Mouse (Mus musculus): ENCODE data around the gene Zcchc18. TPM values are rescaled to one million over a fixed set of nuclear protein-coding genes. Genes with fewer than 3 reads are reported as not detected.
"Not testable (repeated sequence)": the region's sequence is repeated elsewhere in the genome, so short reads cannot be mapped to it uniquely, and the experiment has no call there.

The Zcchc18 gene
- total RNA-seq (2015) = 0.29 and 0.46 TPM in 2 replicates
- total RNA-seq (2017) = not detected in 2 replicates

DNA sequence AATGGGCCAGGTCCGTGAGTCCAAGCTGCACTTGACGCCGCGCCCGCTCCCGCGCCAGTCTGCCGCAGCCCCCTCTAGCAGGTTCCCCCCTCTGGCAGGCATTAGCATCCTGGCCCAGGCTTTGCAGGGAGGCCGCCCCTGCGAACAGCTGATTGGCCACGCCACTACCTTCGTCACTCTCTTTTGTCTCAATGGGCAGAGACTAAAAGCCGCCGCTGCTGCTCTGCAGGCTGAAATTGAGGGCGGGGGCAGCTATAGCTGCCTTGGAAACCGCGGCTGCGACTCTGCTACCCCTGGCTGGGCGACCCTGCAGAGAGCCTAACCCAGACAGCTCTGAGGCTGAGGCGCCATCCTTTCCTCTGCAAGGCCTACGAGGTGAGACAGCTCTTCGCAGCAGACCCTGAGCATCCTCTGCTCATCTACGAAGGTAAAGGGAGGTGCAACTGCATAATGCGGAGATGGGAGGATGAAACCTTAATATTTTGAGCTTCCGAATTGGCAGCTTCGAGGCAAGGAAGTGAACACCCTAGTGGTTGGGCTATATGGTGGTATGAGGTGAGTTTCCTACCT lies at the start of gene Zcchc18:
Zcchc18 (plus strand) TSS at position 178 of the 570 bp plus-strand sequence.
- peak; percentile 84 for ATAC-seq (ENCODE audit: poor library complexity, severe bottlenecking)

DNA sequence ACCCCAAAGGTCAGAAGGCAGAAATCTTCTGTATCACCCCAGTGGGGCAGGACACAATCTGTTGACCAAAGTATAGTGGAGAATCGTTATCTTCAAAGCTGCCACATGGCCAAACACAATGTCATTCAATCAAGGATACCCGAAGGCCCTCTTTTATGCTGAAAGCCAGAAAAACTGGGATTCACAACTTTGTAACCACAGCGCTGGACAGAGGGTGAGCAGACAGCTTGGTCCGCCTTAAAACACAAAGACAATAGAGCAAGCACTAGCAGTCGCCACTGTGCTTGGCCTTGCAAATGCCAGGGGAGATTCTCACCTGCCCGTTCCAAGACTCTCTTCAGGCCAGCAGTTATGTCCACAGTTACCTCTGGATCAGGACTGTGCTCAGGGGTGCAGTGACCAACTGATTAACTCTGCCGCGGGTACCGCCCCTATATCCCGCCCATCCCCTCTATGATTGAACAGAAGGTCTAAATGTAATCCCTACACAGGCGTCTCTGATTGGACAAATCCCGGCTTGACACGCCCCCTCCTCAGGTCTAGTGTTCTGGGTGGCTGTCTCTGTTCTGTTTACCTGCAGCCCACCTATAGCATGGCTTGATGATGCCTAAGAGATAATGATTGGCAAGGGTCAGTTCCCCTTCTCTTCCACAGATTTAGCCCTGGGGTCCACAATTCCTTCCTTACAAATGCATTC lies 35.2 kb upstream of the Zcchc18 start:
- ATAC-seq (ENCODE audit: poor library complexity, severe bottlenecking) = peak; percentile 96

DNA sequence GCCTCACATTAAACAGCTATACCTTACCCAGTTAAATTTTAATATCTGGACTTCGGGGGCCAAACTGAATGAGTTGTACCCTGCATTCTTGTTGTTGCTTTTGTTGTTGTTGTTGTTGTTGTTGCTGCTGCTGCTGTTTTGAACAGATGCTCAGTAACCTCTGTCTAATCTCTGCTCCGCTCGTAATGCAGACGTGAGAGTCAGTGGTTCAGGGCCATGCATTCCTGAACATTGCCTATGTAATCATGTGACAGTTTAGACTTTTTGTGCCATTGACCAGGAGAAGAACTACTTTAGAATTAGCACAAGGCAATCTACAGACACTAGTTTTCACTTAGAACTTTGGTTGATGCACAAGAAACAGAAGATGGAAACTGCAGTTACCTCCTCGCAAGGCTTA lies 34.7 kb upstream of the Zcchc18 start:
- ATAC-seq (ENCODE audit: poor library complexity, severe bottlenecking) = not testable (repeated sequence)

DNA sequence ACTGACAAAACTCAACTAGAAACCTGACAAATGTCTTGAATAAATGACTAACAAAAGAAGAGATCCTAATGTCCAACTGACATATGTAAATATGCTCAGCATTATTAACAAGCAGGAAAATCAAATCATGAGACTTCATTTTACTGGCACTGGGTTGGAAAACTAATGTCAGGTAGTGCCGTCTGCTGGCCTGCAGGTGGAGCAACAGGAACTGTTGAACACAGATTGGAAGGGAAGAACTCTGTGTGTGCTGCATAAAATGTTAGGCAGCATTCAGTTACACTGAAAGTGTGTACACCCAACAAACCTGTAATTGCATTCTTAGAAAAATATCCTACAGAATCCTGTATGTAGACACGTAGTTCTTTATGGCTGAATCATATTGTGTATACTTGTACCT lies 33.3 kb upstream of the Zcchc18 start:
- ATAC-seq (ENCODE audit: poor library complexity, severe bottlenecking) = 0 out of 2 replicates have a peak, but pooled peaks have one; percentile 49

DNA sequence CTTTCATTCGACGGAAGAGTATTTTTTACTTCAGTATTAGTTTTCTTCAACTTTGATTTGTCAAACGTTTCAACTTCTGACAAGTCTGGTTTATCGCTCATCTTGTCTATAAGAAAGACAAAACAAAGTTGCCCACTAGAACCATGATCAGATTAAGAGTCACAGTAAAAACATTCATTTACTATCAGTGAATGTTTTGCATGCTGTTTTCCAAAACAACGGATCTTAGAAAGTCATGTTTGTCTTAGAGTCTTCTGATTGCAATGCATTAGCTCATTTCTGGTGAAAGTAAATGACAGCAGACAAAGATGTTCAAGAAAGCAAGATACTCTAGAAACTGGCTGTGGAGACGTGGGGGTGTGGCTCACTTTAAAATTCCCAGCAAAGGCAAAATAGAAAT lies 17.6 kb upstream of the Zcchc18 start, which contains the start of gene Tmsb15b2:
Tmsb15b2 (minus strand) TSS at position 101 of the 400 bp plus-strand sequence.
- ATAC-seq (ENCODE audit: poor library complexity, severe bottlenecking) = not testable (repeated sequence)

DNA sequence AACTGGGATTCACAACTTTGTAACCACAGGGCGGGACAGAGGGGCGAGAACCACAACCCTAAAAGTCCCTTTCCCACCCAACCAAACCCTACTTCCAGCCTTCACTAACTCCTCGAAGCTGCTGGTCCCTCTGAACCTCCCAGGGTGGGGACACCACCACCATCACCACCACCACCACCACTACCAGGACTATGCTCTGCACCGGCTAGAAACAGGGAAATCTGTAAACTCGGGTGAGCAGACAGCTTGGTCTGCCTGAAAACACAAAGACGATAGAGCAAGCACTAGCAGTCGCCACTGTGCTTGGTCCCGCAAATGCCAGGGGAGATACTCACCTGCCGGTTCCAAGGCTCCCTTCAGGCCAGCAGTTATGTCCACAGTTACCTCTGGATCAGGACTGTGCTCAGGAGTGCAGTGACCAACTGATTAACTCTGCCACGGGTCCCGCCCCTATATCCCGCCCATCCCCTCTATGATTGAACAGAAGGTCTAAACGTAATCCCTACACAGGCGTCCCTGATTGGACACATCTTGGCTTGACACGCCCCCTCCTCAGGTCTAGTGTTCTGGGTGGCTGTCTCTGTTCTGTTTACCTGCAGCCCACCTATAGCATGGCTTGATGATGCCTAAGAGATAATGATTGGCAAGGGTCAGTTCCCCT lies 16.4 kb upstream of the Zcchc18 start, which contains the start of the genes Tmsb15l and Tmsb15b1:
Tmsb15l (minus strand) TSS at position 446 of the 661 bp plus-strand sequence.
Tmsb15b1 (minus strand) TSS at position 451 of the 661 bp plus-strand sequence.
- peak; percentile 98 for ATAC-seq (ENCODE audit: poor library complexity, severe bottlenecking)

DNA sequence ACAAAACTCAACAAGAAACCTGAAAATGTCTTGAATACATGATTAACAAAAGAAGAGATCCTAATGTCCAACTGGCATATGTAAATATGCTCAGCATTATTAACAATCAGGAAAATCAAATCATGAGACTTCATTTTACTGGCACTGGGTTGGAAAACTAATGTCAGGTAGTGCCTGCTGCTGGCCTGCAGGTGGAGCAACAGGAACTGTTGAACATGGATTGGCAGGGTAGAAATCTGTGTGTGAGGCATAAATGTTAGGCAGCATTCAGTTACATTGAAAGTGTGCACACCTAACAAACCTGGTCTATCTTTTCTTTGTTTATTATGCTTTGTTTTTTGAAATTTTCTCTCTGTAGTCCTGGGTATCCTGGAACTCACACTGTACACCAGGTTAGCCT lies 14.3 kb upstream of the Zcchc18 start:
- peak; percentile 53 for ATAC-seq (ENCODE audit: poor library complexity, severe bottlenecking)

DNA sequence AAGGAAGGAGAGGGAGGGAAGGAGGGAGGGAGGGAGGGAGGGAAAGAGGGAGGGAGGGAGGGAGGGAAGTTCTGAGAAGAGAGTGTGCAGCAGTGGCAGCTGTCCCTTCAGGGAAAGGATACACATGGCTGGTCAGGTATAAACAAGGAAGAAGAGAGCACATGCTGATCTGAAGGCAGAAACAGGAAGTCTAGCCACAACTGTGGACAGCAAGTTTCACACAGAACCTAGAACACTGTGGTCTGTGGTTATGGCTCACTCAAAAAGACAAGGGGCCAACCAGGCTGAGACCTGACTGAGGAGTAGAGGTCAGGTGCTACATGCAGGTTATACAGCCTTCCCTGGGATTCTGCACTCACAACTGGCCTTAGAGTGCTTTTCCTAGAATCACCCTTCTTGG lies 6.9 kb upstream of the Zcchc18 start:
- peak; percentile 91 for ATAC-seq (ENCODE audit: poor library complexity, severe bottlenecking)

DNA sequence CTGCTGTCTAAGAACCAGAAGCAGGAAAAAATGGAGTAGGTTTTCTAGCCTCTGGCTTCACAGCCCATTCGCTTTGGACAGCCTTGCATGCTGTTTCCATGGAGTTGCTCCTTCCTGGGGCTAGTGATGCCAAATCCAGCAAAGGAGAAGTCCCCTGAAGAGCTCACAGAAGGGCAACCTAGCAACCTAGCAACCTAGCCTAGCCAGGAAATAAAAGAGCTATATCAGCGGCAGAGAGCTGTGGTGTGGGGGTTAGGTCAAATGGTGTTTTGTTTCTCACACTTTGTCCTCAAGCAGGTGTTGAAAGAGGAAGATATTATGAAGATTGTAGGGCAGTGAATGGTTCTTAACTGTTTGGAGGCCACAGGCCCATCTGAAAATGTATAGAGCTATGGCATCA lies 1.7 kb upstream of the Zcchc18 start:
- peak; percentile 43 for ATAC-seq (ENCODE audit: poor library complexity, severe bottlenecking)

DNA sequence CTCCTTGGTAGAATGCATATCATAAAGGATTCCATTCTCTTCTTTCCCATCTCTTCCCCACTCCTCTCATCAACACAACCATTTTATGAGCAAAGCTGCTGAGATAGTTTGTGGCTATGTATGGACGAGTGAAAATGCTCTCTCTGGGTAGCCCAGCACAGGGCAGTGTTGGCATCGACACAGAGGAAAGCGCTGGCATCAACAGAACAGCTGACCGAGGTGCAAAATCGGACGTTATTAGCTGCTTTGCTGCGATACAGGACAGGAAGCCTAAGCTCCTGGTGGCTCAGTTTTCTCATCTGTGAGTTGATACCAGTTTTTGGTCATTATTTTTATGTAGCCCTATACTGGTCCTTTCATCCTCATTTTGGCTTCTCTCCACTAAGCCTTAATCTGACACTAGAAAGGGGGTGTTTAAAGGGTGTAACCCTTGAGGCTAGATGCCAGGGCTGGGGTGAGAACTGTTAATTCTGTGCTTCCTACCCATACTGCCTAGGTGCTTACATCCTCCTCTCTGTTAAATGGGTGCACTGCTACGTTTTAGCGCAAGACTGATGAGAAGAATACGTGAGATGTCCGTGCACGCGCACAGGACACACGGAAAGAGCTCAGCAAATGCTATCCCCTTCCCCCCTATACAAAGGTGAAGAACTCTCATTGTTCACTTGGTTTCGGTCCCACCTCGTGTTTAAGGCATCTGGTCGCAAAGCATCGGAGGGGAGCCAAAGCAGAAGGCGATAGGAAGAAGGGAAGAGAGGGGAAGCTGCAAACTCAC lies 577 bp upstream of the Zcchc18 start:
- peak; percentile 34 for ATAC-seq (ENCODE audit: poor library complexity, severe bottlenecking)

DNA sequence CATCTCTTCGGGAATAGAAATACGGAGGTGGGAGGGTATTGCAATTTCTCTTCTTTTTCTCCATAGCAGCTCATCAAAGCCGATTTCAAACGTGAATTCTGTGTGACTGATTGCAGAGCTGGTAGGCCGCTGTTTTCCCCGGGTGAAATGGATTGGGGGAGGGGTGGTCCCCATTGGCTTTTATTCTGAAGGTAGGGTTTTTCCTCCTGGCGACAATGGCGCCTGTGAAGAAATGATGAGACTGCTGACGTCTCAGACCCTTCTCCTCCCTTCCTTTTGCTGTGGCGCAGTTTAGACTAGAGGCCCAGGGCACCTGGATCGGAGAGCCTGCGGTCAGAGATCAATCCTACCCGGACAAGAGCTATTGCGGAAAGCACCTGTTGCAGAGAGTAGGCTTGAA lies 686 bp downstream of the Zcchc18 start:
- ATAC-seq (ENCODE audit: poor library complexity, severe bottlenecking) = no peak

DNA sequence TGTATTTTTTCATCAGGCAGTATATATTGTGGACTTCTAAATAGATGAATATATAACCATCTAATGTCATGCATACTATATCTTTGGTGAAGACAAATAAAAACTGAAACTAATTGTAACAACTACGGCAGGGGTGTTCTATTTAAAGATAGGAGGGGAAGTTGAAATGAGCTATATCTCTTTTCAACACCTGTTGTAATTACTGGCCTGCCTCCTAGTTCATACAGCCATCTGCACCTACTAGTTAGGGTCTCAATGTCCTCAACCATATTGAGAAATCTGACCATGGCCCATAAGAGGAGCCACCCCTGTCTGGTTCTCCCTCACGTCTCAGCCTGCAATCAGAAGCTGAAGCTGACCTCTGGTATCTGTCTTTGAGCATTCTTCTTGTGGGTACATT lies 3.3 kb downstream of the Zcchc18 start:
- ATAC-seq (ENCODE audit: poor library complexity, severe bottlenecking) = no peak

DNA sequence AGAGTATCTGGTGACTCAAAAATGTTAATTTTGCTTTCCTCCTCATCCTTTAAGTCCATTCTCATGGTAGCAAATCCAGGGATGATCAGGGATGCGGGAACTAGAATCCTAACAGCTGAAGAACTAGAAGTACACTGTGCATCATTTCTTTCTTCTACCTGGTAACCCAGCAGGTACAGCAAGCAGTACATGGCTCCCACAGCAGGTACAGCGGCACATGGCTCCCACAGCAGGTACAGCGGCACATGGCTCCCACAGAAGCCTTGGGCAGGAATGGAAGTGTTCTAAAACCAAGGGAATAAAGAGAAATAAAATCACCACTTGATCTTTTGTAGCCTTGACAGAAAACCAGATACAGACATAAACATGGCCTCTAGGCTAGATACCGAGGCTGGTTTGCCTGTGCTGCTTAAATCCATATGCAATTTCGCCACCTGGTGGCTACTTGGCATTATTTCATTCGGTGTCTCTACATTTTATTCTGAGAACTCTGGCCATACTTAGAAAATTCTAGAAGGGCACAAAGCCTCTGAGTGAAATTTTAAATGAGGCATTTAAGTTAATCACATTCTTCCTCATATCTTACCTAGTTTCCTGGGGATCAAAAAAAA lies 22.2 kb downstream of the Zcchc18 start:
- peak; percentile 82 for ATAC-seq (ENCODE audit: poor library complexity, severe bottlenecking)

DNA sequence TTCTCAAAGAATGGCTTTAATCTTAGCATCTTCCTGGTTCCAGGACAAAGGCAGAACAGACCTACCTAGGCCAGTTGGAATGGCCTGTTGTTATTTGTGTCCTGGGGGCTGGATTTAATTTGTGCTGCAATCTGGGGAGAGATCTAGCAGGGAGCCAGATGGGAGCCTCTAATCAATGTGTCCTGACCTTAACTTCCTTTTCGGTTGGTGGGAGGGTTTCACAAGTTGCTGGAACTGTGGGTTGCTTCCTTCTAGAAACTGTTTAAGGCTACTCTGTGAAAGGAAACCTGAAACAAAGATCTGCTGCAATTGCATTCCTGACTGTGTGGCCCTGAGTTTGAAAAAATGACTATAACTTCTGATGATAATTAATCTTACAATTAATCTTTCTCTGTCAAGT lies 24.7 kb downstream of the Zcchc18 start:
- ATAC-seq (ENCODE audit: poor library complexity, severe bottlenecking) = peak; percentile 55; the same call in 1 of the 2 replicates

DNA sequence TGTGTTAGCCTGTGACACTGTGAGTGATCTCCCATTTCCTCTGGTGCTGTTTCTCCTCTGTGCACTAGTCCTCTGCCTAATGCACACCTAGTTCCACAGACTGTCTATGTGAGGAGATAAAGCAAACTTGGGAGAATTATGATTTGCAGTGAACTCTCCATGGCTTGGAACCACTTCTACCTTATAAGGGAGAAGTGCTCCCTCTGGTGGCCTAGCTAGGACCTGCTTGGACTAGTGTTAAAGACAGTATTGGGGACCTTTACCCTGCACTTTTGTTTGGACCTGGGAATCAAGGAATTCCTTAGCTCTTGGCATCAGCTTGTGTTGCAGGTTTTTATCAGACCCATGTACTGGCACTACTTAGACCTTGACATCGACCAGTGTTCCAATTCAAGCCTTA lies 26.4 kb downstream of the Zcchc18 start:
- peak; percentile 89 for ATAC-seq (ENCODE audit: poor library complexity, severe bottlenecking)

DNA sequence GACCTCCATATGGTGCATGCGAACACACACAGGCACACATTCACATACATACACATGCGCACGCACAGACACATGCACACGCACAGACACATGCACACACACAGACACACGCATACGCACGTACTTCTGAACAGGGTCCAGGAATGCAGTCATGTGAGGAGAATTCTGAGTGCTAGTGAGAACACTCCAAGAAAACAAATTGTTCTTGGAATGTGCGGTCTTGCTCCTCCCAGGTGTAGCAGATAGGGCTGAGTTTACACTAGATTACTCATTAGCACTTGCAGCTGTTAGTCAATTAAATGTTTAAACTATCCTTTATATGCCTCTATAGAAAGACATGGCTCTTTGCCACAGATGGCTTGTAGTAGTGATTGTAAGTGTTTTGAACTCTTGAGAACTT lies 38.0 kb downstream of the Zcchc18 start:
- ATAC-seq (ENCODE audit: poor library complexity, severe bottlenecking) = no peak

DNA sequence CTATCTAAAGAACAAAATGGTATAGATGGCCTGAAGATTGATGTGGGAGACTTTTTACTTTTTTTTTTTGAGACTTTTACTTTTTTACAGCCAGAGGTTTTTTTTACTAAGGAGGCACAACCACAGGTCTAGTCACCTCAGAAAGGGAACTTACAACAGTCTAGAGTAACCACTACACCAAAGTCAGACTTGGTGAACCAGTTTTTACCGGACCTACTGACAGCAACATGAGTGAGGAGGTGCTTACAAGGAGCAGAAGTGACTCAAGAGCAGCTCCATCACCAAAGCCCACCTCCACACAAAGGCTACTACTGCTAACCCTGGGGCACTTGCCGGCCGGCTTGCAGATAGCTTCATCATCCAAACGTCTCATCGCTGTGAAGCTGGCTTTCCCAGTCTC lies 38.8 kb downstream of the Zcchc18 start:
- ATAC-seq (ENCODE audit: poor library complexity, severe bottlenecking) = no peak

DNA sequence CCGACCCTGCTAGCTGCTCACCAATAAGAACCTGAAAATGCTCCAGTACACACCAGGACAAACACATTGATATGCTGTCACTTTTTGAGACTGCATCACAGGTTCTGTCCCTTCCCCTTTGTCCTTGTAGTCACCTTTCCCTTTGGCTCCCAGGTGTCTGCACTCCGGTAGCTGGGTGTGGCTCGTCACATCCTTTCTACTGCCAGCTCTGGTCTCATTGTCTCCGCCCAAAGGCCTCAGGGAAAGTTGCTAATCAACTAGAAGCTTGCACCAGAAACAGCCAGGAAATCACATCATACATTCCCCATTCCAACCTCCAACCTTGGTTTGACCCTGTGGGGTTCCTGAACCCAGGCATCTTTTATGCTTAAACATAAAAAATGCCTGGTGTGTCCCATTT lies 41.4 kb downstream of the Zcchc18 start:
- no peak for ATAC-seq (ENCODE audit: poor library complexity, severe bottlenecking)

DNA sequence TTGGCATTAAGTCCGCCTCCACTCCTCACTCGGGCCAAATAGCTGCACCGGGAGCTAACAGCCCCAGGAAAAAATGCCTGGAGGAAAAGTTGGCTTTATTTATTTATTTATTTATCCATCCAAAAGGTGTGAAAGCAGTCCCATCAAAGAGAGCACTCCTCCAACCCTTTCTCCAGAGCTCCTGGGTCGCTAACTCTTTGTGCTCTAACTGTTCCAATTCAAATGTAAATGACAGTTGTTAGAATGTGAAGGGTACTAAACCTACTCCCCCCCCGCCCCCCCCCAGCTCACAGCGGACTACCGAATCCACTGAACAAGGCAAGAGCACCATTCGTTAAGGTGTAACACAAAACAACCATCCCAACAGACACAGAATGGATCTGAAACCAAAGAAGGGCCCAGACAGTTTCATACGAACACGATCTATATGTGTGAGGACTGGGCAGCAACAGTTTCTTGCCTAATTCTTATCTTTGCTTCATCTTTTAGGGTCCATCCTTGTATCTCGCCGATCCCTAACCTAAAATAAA lies 44.6 kb downstream of the Zcchc18 start:
- ATAC-seq (ENCODE audit: poor library complexity, severe bottlenecking) = no peak; the same call in 1 of the 2 replicates

DNA sequence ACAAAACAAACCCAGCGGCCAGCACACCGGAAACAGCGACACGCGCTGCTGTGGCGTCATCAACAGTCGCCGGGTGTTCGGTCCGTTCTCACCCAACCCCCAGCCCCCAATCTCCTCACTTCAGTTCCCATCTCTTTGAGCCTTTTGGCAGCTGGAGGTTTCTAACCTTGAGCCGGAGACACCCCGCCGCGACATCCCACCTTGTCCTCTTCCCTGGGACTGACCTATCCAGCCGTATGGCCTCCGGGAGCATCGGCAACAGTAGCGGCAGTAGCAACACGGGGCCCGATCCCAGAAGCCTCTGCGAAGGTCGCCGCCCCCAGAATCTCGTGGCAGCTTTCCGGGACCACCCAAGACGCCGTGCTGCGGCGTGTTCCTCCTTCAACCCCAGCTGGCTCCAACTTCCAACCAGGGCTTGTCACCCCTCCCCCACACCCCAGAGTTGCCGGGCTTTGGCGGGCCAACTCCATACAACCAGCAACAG lies 45.1 kb downstream of the Zcchc18 start, which contains the start of gene Slc25a53:
Slc25a53 (minus strand) TSS at position 303 of the 484 bp plus-strand sequence.
- ATAC-seq (ENCODE audit: poor library complexity, severe bottlenecking) = peak; percentile 98
